Mouse (Mus musculus) liver, embryonic 14 days (tissue): ENCODE data around the gene Zfp719. TPM values are rescaled to one million over a fixed set of nuclear protein-coding genes. Genes with fewer than 3 reads are reported as not detected.

Experiments
- polyA plus RNA-seq: library from polyadenylated mRNA; depleted of rRNA; stranded (reverse); fragments of >200 nt; gene quantifications from 2 replicates; pipeline ENCODE4 v1.2.3, GENCODE M21; 2012; rRNA removed

Zfp719 gene
- 0.72 and 0.96 TPM in 2 replicates for polyA plus RNA-seq

GRCm38 (mm10) chr7:43579440-43580171 lies at the start of gene Zfp719:
Zfp719 (plus strand) TSS chr7:43579610.

GRCm38 (mm10) chr7:43544225-43544977 lies 35.0 kb upstream of the Zfp719 start, which contains the start of gene Cd33:
Cd33 (minus strand) TSS chr7:43544428.

GRCm38 (mm10) chr7:43562006-43562633 lies 17.3 kb upstream of the Zfp719 start, which contains the start of gene Zfp658:
Zfp658 (plus strand) TSS chr7:43562256.

GRCm38 (mm10) chr7:43606896-43607742 lies 27.7 kb downstream of the Zfp719 start, which contains the start of gene Zfp819:
Zfp819 (plus strand) TSS chr7:43607169.

GRCm38 (mm10) chr7:43634500-43634899 lies 55.1 kb downstream of the Zfp719 start, which contains the start of gene Ceacam18:
Ceacam18 (plus strand) TSS chr7:43634707.

Other genes starting within 250 kb of the Zfp719 start
- 1.8 and 2.6 TPM in 2 replicates for gene Siglecf, start 228.3 kb upstream of the Zfp719 start, polyA plus RNA-seq
- gene Siglecg, start 171.4 kb upstream of the Zfp719 start, polyA plus RNA-seq, result 0.63 and 0.76 TPM in 2 replicates
- 0.03 and 0.06 TPM in 2 replicates for gene Lim2, start 151.9 kb upstream of the Zfp719 start, polyA plus RNA-seq
- gene Nkg7, start 142.5 kb upstream of the Zfp719 start, polyA plus RNA-seq, result 2.4 and 4.1 TPM in 2 replicates
- gene Cldnd2, start 138.8 kb upstream of the Zfp719 start, polyA plus RNA-seq, result not detected in 2 replicates
- 127 and 139 TPM in 2 replicates for gene Etfb, start 135.5 kb upstream of the Zfp719 start, polyA plus RNA-seq
- 0.12 and 0.28 TPM in 2 replicates for gene Gm45233, start 135.5 kb upstream of the Zfp719 start, polyA plus RNA-seq
- 0.43 and 0.80 TPM in 2 replicates for gene Vsig10l, start 116.5 kb upstream of the Zfp719 start, polyA plus RNA-seq
- gene Iglon5, start 89.5 kb upstream of the Zfp719 start, polyA plus RNA-seq, result 0.03 and 0.09 TPM in 2 replicates
- not detected in 2 replicates for gene 4931406B18Rik, start 73.7 kb upstream of the Zfp719 start, polyA plus RNA-seq
- gene Cd33, start 35.2 kb upstream of the Zfp719 start, polyA plus RNA-seq, result 0.93 and 1.2 TPM in 2 replicates
- gene Zfp658, start 17.4 kb upstream of the Zfp719 start, polyA plus RNA-seq, result 0.29 and 0.36 TPM in 2 replicates
- gene Zfp819, start 27.6 kb downstream of the Zfp719 start, polyA plus RNA-seq, result 0.02 TPM in 1 of 2 replicates, not detected in the other
- not detected in 2 replicates for gene Ceacam18, start 55.1 kb downstream of the Zfp719 start, polyA plus RNA-seq
- 1.2 and 2.0 TPM in 2 replicates for gene Siglece, start 80.6 kb downstream of the Zfp719 start, polyA plus RNA-seq
- gene Ctu1, start 92.4 kb downstream of the Zfp719 start, polyA plus RNA-seq, result 2.7 and 3.1 TPM in 2 replicates
- 0.03 TPM in 2 replicates for gene Klk14, start 110.8 kb downstream of the Zfp719 start, polyA plus RNA-seq
- 0.02 and 0.03 TPM in 2 replicates for gene Klk13, start 133.0 kb downstream of the Zfp719 start, polyA plus RNA-seq
- gene Klk12, start 189.3 kb downstream of the Zfp719 start, polyA plus RNA-seq, result not detected in 2 replicates
- not detected in 2 replicates for gene Klk11, start 195.0 kb downstream of the Zfp719 start, polyA plus RNA-seq
- gene Klk10, start 201.4 kb downstream of the Zfp719 start, polyA plus RNA-seq, result not detected in 2 replicates
- not detected in 2 replicates for gene Klk9, start 212.3 kb downstream of the Zfp719 start, polyA plus RNA-seq
- 3.8 and 4.5 TPM in 2 replicates for gene Klk8, start 218.0 kb downstream of the Zfp719 start, polyA plus RNA-seq
- 0.02 TPM in 1 of 2 replicates, not detected in the other for gene Klk7, start 231.7 kb downstream of the Zfp719 start, polyA plus RNA-seq
- not detected in 2 replicates for gene Klk6, start 244.9 kb downstream of the Zfp719 start, polyA plus RNA-seq